Mouse (Mus musculus): ENCODE results near the gene Lhfpl2. TPM values are rescaled to one million over a fixed set of nuclear protein-coding genes. Genes with fewer than 3 reads are reported as not detected.

Lhfpl2 gene
- polyA plus RNA-seq, 1 experiment from 2014 or later: 19.7 TPM

GRCm38 (mm10) chr13:94091366-94091765, 33.8 kb downstream of the Lhfpl2 start:
- Histone ChIP-seq H3K36me3 (0 out of 2 replicates have a peak, but pooled peaks cover 4% of the 10 kb centered on the region), H3K4me3 (no peak overlapping the region), H3K27me3 (ENCODE audit: insufficient read depth, poor library complexity, severe bottlenecking) (peaks cover 9% of the 10 kb centered on the region; the same call in 1 of the 2 replicates), H3K9me3 (no peaks in the 10 kb centered on the region), H3K4me1 (replicated peaks) (peaks cover 39% of the 10 kb centered on the region), H3K27ac (no peak overlapping the region)
- 45% methylated on average over 2 of the region's 2 CpGs for WGBS
- DNase-seq (ENCODE audit: low spot score): no peak

GRCm38 (mm10) chr13:94094176-94094575, 36.6 kb downstream of the Lhfpl2 start:
- H3K27ac ChIP-seq: no peak overlapping the region
- H3K36me3 ChIP-seq: no peaks in the 10 kb centered on the region
- peaks cover 12% of the 10 kb centered on the region; the same call in 1 of the 2 replicates for H3K27me3 ChIP-seq (ENCODE audit: insufficient read depth, poor library complexity, severe bottlenecking)
- H3K4me3 ChIP-seq: no peak overlapping the region
- H3K9me3 ChIP-seq: no peaks in the 10 kb centered on the region
- DNase-seq (ENCODE audit: low spot score): no peak
- WGBS: 83% methylated on average over 4 of the region's 4 CpGs
- peaks cover 46% of the 10 kb centered on the region for H3K4me1 ChIP-seq (replicated peaks)

- Histone ChIP-seq H3K36me3 (no peaks in the 10 kb centered on the region), H3K4me3 (no peak overlapping the region), H3K9me3 (no peaks in the 10 kb centered on the region), H3K4me1 (replicated peaks) (peaks cover 41% of the 10 kb centered on the region), H3K27ac (no peak overlapping the region), H3K27me3 (ENCODE audit: insufficient read depth, poor library complexity, severe bottlenecking) (peaks cover 12% of the 10 kb centered on the region; the same call in 1 of the 2 replicates)
- no peak for DNase-seq (ENCODE audit: low spot score)
- WGBS: 87% methylated on average over 3 of the region's 3 CpGs
Measured at GRCm38 (mm10) chr13:94094625-94095024, 37.0 kb downstream of the Lhfpl2 start.

- H3K4me3 ChIP-seq: no peak overlapping the region
- H3K4me1 ChIP-seq (replicated peaks): peaks cover 39% of the 10 kb centered on the region
- no peak for DNase-seq (ENCODE audit: low spot score)
- H3K27ac ChIP-seq: no peak overlapping the region
- no peaks in the 10 kb centered on the region for H3K9me3 ChIP-seq
- no peaks in the 10 kb centered on the region for H3K36me3 ChIP-seq
- peaks cover 12% of the 10 kb centered on the region; the same call in 1 of the 2 replicates for H3K27me3 ChIP-seq (ENCODE audit: insufficient read depth, poor library complexity, severe bottlenecking)
Measured at GRCm38 (mm10) chr13:94095202-94095601, 37.6 kb downstream of the Lhfpl2 start.

GRCm38 (mm10) chr13:94097667-94098066, 40.1 kb downstream of the Lhfpl2 start:
- 77% methylated on average over 2 of the region's 2 CpGs for WGBS
- H3K4me1 ChIP-seq (replicated peaks): peaks cover 25% of the 10 kb centered on the region
- H3K27ac ChIP-seq: no peak overlapping the region
- no peaks in the 10 kb centered on the region for H3K9me3 ChIP-seq
- H3K4me3 ChIP-seq: no peak overlapping the region
- peaks cover 8% of the 10 kb centered on the region; the same call in 1 of the 2 replicates for H3K27me3 ChIP-seq (ENCODE audit: insufficient read depth, poor library complexity, severe bottlenecking)
- no peak for DNase-seq (ENCODE audit: low spot score)
- H3K36me3 ChIP-seq: no peaks in the 10 kb centered on the region

- H3K36me3 ChIP-seq: no peaks in the 10 kb centered on the region
- no peak for DNase-seq (ENCODE audit: low spot score)
- H3K4me1 ChIP-seq (replicated peaks): peaks cover 23% of the 10 kb centered on the region
- H3K27ac ChIP-seq: no peak overlapping the region
- WGBS: 80% methylated on average over 16 of the region's 16 CpGs
- H3K9me3 ChIP-seq: no peaks in the 10 kb centered on the region
- H3K4me3 ChIP-seq: no peak overlapping the region
- 0 out of 2 replicates have a peak, but pooled peaks cover 5% of the 10 kb centered on the region for H3K27me3 ChIP-seq (ENCODE audit: insufficient read depth, poor library complexity, severe bottlenecking)
Measured at GRCm38 (mm10) chr13:94098369-94099084, 40.9 kb downstream of the Lhfpl2 start.

GRCm38 (mm10) chr13:94099087-94099486, 41.5 kb downstream of the Lhfpl2 start:
- no peak overlapping the region for H3K27ac ChIP-seq
- DNase-seq (ENCODE audit: low spot score): no peak
- no peaks in the 10 kb centered on the region for H3K9me3 ChIP-seq
- no peaks in the 10 kb centered on the region for H3K36me3 ChIP-seq
- H3K27me3 ChIP-seq (ENCODE audit: insufficient read depth, poor library complexity, severe bottlenecking): 0 out of 2 replicates have a peak, but pooled peaks cover 5% of the 10 kb centered on the region
- H3K4me1 ChIP-seq (replicated peaks): peaks cover 23% of the 10 kb centered on the region
- no peak overlapping the region for H3K4me3 ChIP-seq
- WGBS: 92% methylated on average over 10 of the region's 10 CpGs

- no peak overlapping the region for H3K4me3 ChIP-seq
- H3K9me3 ChIP-seq: no peaks in the 10 kb centered on the region
- H3K36me3 ChIP-seq: no peaks in the 10 kb centered on the region
- 87% methylated on average over 3 of the region's 3 CpGs for WGBS
- H3K27me3 ChIP-seq (ENCODE audit: insufficient read depth, poor library complexity, severe bottlenecking): 0 out of 2 replicates have a peak, but pooled peaks cover 5% of the 10 kb centered on the region
- peaks cover 23% of the 10 kb centered on the region for H3K4me1 ChIP-seq (replicated peaks)
- no peak overlapping the region for H3K27ac ChIP-seq
- no peak for DNase-seq (ENCODE audit: low spot score)
Measured at GRCm38 (mm10) chr13:94100361-94100760, 42.8 kb downstream of the Lhfpl2 start.

GRCm38 (mm10) chr13:94101020-94101571, 43.5 kb downstream of the Lhfpl2 start:
- Histone ChIP-seq H3K36me3 (no peaks in the 10 kb centered on the region), H3K27me3 (ENCODE audit: insufficient read depth, poor library complexity, severe bottlenecking) (0 out of 2 replicates have a peak, but pooled peaks cover 5% of the 10 kb centered on the region), H3K27ac (no peak overlapping the region), H3K4me1 (replicated peaks) (peaks cover 23% of the 10 kb centered on the region), H3K9me3 (no peaks in the 10 kb centered on the region), H3K4me3 (no peak overlapping the region)
- DNase-seq (ENCODE audit: low spot score): no peak
- 89% methylated on average over 10 of the region's 10 CpGs for WGBS

- Histone ChIP-seq H3K36me3 (no peaks in the 10 kb centered on the region), H3K27ac (no peak overlapping the region), H3K27me3 (ENCODE audit: insufficient read depth, poor library complexity, severe bottlenecking) (no peaks in the 10 kb centered on the region), H3K4me3 (no peak overlapping the region), H3K9me3 (no peaks in the 10 kb centered on the region), H3K4me1 (replicated peaks) (peaks cover 9% of the 10 kb centered on the region)
- WGBS: 90% methylated on average over 8 of the region's 8 CpGs
- DNase-seq (ENCODE audit: low spot score): no peak
Measured at GRCm38 (mm10) chr13:94104866-94105475, 47.4 kb downstream of the Lhfpl2 start.

GRCm38 (mm10) chr13:94106431-94106830, 48.8 kb downstream of the Lhfpl2 start:
- Histone ChIP-seq H3K27me3 (ENCODE audit: insufficient read depth, poor library complexity, severe bottlenecking) (no peaks in the 10 kb centered on the region), H3K4me1 (replicated peaks) (no peaks in the 10 kb centered on the region; the same call in 1 of the 2 replicates), H3K4me3 (no peak overlapping the region), H3K9me3 (no peaks in the 10 kb centered on the region), H3K36me3 (no peaks in the 10 kb centered on the region), H3K27ac (no peak overlapping the region)
- no peak for DNase-seq (ENCODE audit: low spot score)
- 91% methylated on average over 8 of the region's 8 CpGs for WGBS

GRCm38 (mm10) chr13:94106983-94107382, 49.4 kb downstream of the Lhfpl2 start:
- no peaks in the 10 kb centered on the region for H3K27me3 ChIP-seq (ENCODE audit: insufficient read depth, poor library complexity, severe bottlenecking)
- 90% methylated on average over 7 of the region's 7 CpGs for WGBS
- H3K27ac ChIP-seq: no peak overlapping the region
- no peak for DNase-seq (ENCODE audit: low spot score)
- H3K4me1 ChIP-seq (replicated peaks): no peaks in the 10 kb centered on the region; the same call in 1 of the 2 replicates
- no peak overlapping the region for H3K4me3 ChIP-seq
- H3K36me3 ChIP-seq: no peaks in the 10 kb centered on the region
- no peaks in the 10 kb centered on the region for H3K9me3 ChIP-seq

- no peaks in the 10 kb centered on the region for H3K27me3 ChIP-seq (ENCODE audit: insufficient read depth, poor library complexity, severe bottlenecking)
- DNase-seq (ENCODE audit: low spot score): no peak
- H3K27ac ChIP-seq: no peak overlapping the region
- H3K9me3 ChIP-seq: no peaks in the 10 kb centered on the region
- H3K36me3 ChIP-seq: no peaks in the 10 kb centered on the region
- WGBS: 83% methylated on average over 8 of the region's 8 CpGs
- no peak overlapping the region for H3K4me3 ChIP-seq
- peaks cover 4% of the 10 kb centered on the region for H3K4me1 ChIP-seq (replicated peaks)
Measured at GRCm38 (mm10) chr13:94110556-94110955, 53.0 kb downstream of the Lhfpl2 start.
